Mouse (Mus musculus): ENCODE results near the gene Hoxc8. TPM values are rescaled to one million over a fixed set of nuclear protein-coding genes. Genes with fewer than 3 reads are reported as not detected.

Hoxc8 gene
- polyA plus RNA-seq, 1 experiment from 2014 or later, result 4.5 TPM

DNA sequence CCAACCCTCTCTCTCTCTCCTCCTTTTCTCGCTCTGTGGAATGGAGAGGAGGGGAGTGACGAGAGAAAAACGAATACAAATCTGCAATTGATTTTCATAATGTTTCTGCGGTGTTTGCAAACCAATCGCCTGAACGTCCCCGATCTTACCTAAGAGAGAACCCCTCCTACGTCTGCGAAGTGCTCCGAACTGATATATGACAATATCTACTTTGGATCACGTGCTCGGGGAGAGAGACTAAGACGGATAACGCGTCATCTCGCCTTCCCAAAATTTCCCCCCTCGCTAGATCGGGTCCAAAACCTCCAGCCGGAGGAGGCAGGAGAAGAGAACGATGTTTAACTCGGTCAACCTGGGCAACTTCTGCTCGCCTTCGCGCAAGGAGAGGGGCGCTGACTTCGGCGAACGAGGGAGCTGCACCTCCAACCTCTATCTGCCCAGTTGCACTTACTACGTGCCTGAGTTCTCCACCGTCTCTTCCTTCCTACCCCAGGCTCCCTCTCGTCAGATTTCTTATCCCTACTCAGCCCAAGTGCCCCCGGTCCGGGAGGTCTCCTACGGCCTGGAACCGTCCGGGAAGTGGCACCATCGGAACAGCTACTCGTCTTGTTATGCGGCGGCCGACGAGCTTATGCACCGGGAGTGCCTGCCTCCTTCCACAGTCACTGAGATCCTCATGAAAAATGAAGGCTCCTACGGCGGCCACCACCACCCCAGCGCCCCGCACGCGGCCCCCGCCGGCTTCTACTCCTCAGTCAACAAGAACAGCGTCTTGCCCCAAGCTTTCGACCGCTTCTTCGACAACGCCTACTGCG is 36.0 kb upstream of the Hoxc8 start, which contains the start of gene Hoxc11:
Hoxc11 (plus strand) TSS at position 236 of the 815 bp plus-strand sequence.
- H3K4me2 ChIP-seq (ENCODE audit: low read depth, low read length), result no peak within 1 kb of the TSS
- no peaks in the 10 kb centered on the region for H3K9me3 ChIP-seq (ENCODE audit: control insufficient read depth, low read length)
- peaks cover 82% of the 10 kb centered on the region for H3K27me3 ChIP-seq (replicated peaks; ENCODE audit: control insufficient read depth, insufficient read depth, low read length)
- H3K4me3 ChIP-seq (ENCODE audit: low read length), result no peak within 1 kb of the TSS; the same call in 1 of the 2 replicates
- H3K36me3 ChIP-seq (ENCODE audit: control insufficient read depth, insufficient read depth, low read length), result no peaks in the 10 kb centered on the region
- WGBS, result under 1% methylated on average over 56 of the region's 57 CpGs
- no peak within 1 kb of the TSS for H3K27ac ChIP-seq (ENCODE audit: low read length)
- H3K9ac ChIP-seq (ENCODE audit: low read depth, low read length), result no peak within 1 kb of the TSS
- ATAC-seq, result no peak
- H3K4me1 ChIP-seq (ENCODE audit: control insufficient read depth, insufficient read depth, low read length), result no peaks in the 10 kb centered on the region

DNA sequence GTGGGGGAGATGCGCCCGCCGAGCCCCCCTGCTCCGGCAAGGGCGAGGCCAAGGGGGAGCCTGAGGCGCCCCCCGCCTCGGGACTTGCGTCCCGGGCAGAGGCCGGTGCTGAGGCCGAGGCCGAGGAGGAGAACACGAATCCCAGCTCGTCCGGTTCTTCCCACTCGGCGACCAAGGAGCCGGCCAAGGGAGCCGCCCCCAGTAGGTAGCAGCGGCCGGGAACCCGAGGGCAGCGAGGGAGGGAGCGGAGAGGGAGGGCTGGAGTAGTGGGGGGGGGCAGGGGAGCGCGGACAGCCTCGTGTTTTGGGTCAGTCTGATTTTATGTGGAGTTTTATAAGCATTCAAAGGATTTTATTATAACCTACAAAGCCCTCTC is 35.4 kb upstream of the Hoxc8 start:
- no peak overlapping the region for H3K4me2 ChIP-seq (ENCODE audit: low read depth, low read length)
- peaks cover 82% of the 10 kb centered on the region for H3K27me3 ChIP-seq (replicated peaks; ENCODE audit: control insufficient read depth, insufficient read depth, low read length)
- H3K9me3 ChIP-seq (ENCODE audit: control insufficient read depth, low read length), result no peaks in the 10 kb centered on the region
- no peak overlapping the region for H3K27ac ChIP-seq (ENCODE audit: low read length)
- no peak overlapping the region for H3K9ac ChIP-seq (ENCODE audit: low read depth, low read length)
- H3K36me3 ChIP-seq (ENCODE audit: control insufficient read depth, insufficient read depth, low read length), result no peaks in the 10 kb centered on the region
- no peak overlapping the region; the same call in 1 of the 2 replicates for H3K4me3 ChIP-seq (ENCODE audit: low read length)
- WGBS, result under 1% methylated on average over 28 of the region's 28 CpGs
- no peak for ATAC-seq
- H3K4me1 ChIP-seq (ENCODE audit: control insufficient read depth, insufficient read depth, low read length), result peaks cover 1% of the 10 kb centered on the region; the same call in 1 of the 2 replicates

- peaks cover 5% of the 10 kb centered on the region; the same call in 1 of the 2 replicates for H3K4me1 ChIP-seq (ENCODE audit: control insufficient read depth, insufficient read depth, low read length)
- no peak overlapping the region for H3K27ac ChIP-seq (ENCODE audit: low read length)
- no peak for ATAC-seq
- no peak overlapping the region for H3K4me3 ChIP-seq (ENCODE audit: low read length)
- H3K27me3 ChIP-seq (replicated peaks; ENCODE audit: control insufficient read depth, insufficient read depth, low read length), result peaks cover 84% of the 10 kb centered on the region
- WGBS, result 1% methylated on average over 40 of the region's 40 CpGs
- H3K36me3 ChIP-seq (ENCODE audit: control insufficient read depth, insufficient read depth, low read length), result no peaks in the 10 kb centered on the region
- H3K4me2 ChIP-seq (ENCODE audit: low read depth, low read length), result no peak overlapping the region
- no peak overlapping the region for H3K9ac ChIP-seq (ENCODE audit: low read depth, low read length)
- no peaks in the 10 kb centered on the region for H3K9me3 ChIP-seq (ENCODE audit: control insufficient read depth, low read length)
Observed at GRCm38 (mm10) chr15:102955833-102956640, 34.4 kb upstream of the Hoxc8 start.

GRCm38 (mm10) chr15:102956906-102957305 is 33.5 kb upstream of the Hoxc8 start:
- ATAC-seq, result no peak
- WGBS, result under 1% methylated on average over 12 of the region's 12 CpGs
- Histone ChIP-seq H3K4me3 (ENCODE audit: low read length) (no peak overlapping the region), H3K36me3 (ENCODE audit: control insufficient read depth, insufficient read depth, low read length) (no peaks in the 10 kb centered on the region), H3K9me3 (ENCODE audit: control insufficient read depth, low read length) (no peaks in the 10 kb centered on the region), H3K27ac (ENCODE audit: low read length) (no peak overlapping the region), H3K4me1 (ENCODE audit: control insufficient read depth, insufficient read depth, low read length) (peaks cover 5% of the 10 kb centered on the region; the same call in 1 of the 2 replicates), H3K4me2 (ENCODE audit: low read depth, low read length) (no peak overlapping the region), H3K9ac (ENCODE audit: low read depth, low read length) (no peak overlapping the region), H3K27me3 (replicated peaks; ENCODE audit: control insufficient read depth, insufficient read depth, low read length) (peaks cover 85% of the 10 kb centered on the region)

- Histone ChIP-seq H3K4me3 (ENCODE audit: low read length) (peak overlapping the region; percentile 13), H3K27me3 (replicated peaks; ENCODE audit: control insufficient read depth, insufficient read depth, low read length) (peaks cover 84% of the 10 kb centered on the region), H3K9ac (ENCODE audit: low read depth, low read length) (no peak overlapping the region), H3K36me3 (ENCODE audit: control insufficient read depth, insufficient read depth, low read length) (no peaks in the 10 kb centered on the region), H3K4me2 (ENCODE audit: low read depth, low read length) (peak overlapping the region; percentile 35), H3K4me1 (ENCODE audit: control insufficient read depth, insufficient read depth, low read length) (peaks cover 5% of the 10 kb centered on the region; the same call in 1 of the 2 replicates), H3K9me3 (ENCODE audit: control insufficient read depth, low read length) (no peaks in the 10 kb centered on the region), H3K27ac (ENCODE audit: low read length) (no peak overlapping the region)
- WGBS, result under 1% methylated on average over 13 of the region's 13 CpGs
- peak; percentile 84 for ATAC-seq
Observed at GRCm38 (mm10) chr15:102959663-102960191, 30.7 kb upstream of the Hoxc8 start.

DNA sequence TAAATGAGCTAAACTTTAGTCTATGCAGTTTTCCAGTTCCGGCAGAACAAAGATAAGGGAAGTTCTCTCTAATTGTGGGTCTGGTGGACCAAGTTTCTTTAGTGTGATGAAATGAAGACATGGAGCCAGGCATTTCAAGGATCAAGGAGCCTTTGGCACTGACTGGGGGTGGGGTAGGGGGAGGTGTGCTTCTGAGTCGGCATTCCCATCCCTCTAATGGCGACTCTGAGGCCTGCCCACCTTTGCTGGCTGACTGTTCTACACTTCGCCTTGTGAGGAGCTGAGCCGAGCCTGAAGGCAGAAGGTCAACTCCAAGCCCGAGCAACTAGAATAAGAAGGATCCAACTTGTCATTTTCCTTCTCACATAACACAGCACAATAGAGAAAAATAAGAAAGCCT is 28.7 kb upstream of the Hoxc8 start:
- Histone ChIP-seq H3K27ac (ENCODE audit: low read length) (no peak overlapping the region), H3K36me3 (ENCODE audit: control insufficient read depth, insufficient read depth, low read length) (no peaks in the 10 kb centered on the region), H3K9ac (ENCODE audit: low read depth, low read length) (no peak overlapping the region), H3K4me1 (ENCODE audit: control insufficient read depth, insufficient read depth, low read length) (peaks cover 10% of the 10 kb centered on the region; the same call in 1 of the 2 replicates), H3K4me3 (ENCODE audit: low read length) (no peak overlapping the region), H3K9me3 (ENCODE audit: control insufficient read depth, low read length) (no peaks in the 10 kb centered on the region), H3K27me3 (replicated peaks; ENCODE audit: control insufficient read depth, insufficient read depth, low read length) (peaks cover 86% of the 10 kb centered on the region), H3K4me2 (ENCODE audit: low read depth, low read length) (no peak overlapping the region)
- 4% methylated on average over 6 of the region's 6 CpGs for WGBS
- ATAC-seq, result no peak

GRCm38 (mm10) chr15:102962492-102962891 is 27.9 kb upstream of the Hoxc8 start:
- Histone ChIP-seq H3K27me3 (replicated peaks; ENCODE audit: control insufficient read depth, insufficient read depth, low read length) (peaks cover 86% of the 10 kb centered on the region), H3K4me3 (ENCODE audit: low read length) (0 out of 2 replicates have a peak overlapping the region, but pooled peaks have one; percentile 5), H3K9ac (ENCODE audit: low read depth, low read length) (no peak overlapping the region), H3K27ac (ENCODE audit: low read length) (no peak overlapping the region), H3K9me3 (ENCODE audit: control insufficient read depth, low read length) (no peaks in the 10 kb centered on the region), H3K4me1 (ENCODE audit: control insufficient read depth, insufficient read depth, low read length) (peaks cover 10% of the 10 kb centered on the region; the same call in 1 of the 2 replicates), H3K4me2 (ENCODE audit: low read depth, low read length) (no peak overlapping the region), H3K36me3 (ENCODE audit: control insufficient read depth, insufficient read depth, low read length) (no peaks in the 10 kb centered on the region)
- 3% methylated on average over 13 of the region's 13 CpGs for WGBS
- no peak for ATAC-seq

GRCm38 (mm10) chr15:102963259-102963658 is 27.1 kb upstream of the Hoxc8 start:
- H3K9me3 ChIP-seq (ENCODE audit: control insufficient read depth, low read length), result no peaks in the 10 kb centered on the region
- no peak overlapping the region for H3K9ac ChIP-seq (ENCODE audit: low read depth, low read length)
- no peaks in the 10 kb centered on the region for H3K36me3 ChIP-seq (ENCODE audit: control insufficient read depth, insufficient read depth, low read length)
- H3K4me1 ChIP-seq (ENCODE audit: control insufficient read depth, insufficient read depth, low read length), result peaks cover 10% of the 10 kb centered on the region; the same call in 1 of the 2 replicates
- H3K4me3 ChIP-seq (ENCODE audit: low read length), result no peak overlapping the region
- H3K27ac ChIP-seq (ENCODE audit: low read length), result no peak overlapping the region
- WGBS, result 2% methylated on average over 8 of the region's 8 CpGs
- no peak for ATAC-seq
- no peak overlapping the region for H3K4me2 ChIP-seq (ENCODE audit: low read depth, low read length)
- peaks cover 84% of the 10 kb centered on the region for H3K27me3 ChIP-seq (replicated peaks; ENCODE audit: control insufficient read depth, insufficient read depth, low read length)
